Comparison of ENCODE assay signal across 13 mouse cellular contexts in the genomic region with DNA sequence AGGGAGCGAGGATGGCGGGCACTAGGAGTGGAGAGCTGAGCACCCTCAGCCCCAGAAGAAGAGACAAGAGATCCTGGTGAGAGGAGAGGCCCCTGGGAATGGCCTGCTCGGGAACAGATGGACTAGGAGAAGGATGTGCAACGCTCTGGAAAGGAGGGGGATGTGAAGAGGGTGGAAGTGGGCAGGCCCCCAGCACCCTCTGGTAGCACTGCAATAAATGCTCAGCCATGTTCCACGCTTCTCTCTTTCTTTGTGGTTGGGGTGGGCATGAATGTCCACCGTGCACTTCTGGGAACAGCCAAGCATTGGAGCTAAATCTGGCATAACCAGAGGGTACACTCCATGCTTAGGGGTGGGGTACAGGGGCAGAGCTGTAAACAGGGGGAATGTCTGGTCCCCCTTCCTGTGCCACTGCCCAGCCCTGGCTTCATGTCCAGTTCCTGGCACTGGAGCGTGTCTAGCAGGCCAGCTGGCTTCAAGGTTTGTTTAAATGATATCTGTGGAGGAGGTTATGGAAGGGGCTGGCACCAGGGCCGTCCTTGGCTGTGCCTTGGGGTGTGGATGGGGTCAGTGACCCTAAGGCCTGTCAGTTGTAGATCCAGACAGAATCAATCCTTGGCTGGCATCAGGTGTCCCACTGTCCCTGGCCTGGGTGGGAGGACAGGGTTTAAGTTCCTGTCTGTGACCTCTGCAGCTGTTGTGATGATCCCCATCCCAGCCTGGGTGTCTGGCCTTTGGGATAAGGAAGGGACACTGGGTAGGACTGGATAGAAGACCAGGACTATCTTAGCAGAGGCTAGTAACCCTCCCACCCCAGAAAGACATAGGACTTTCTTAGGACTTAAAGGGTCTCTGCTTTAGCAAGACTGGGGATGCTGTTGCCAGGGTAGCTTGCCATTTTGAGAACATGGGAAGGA. TPM values are rescaled to one million over a fixed set of nuclear protein-coding genes. Genes with fewer than 3 reads are reported as not detected.
A peak's percentile ranks its signal among the peaks of the same experiment; 100 is the strongest.
DNase-seq lines count a peak whose midpoint lies in the region; ATAC-seq and TF ChIP-seq lines count a peak whose summit lies in the region.
"Had no signal": no experiment of that assay in that cellular context is flagged by ENCODE, and none has a peak within 500 bp of the region (broad histone marks: within the 10 kb centered on the region; RNA-seq: fewer than 3 reads in every experiment).

No protein-coding gene starts in this region.

- no peaks in the 10 kb centered on the region for H3K79me2 ChIP-seq in liver, adult 2 months (ENCODE audit: control insufficient read depth, insufficient read depth, low read length)

- no peak for DNase-seq in forebrain, embryonic 14.5 days (ENCODE audit: low spot score)
- peak; percentile 47 for DNase-seq in liver, adult 2 months (ENCODE audit: extremely low read depth, low read depth, low spot score)
- no peak for DNase-seq in liver, embryonic 11.5 days (ENCODE audit: low spot score)
- peak; percentile 71 for DNase-seq in gastrocnemius, postnatal 10 days
- no peak for DNase-seq in heart, postnatal 0 days (ENCODE audit: low spot score)
- no peak for DNase-seq in urinary bladder, postnatal 25 days (ENCODE audit: low spot score)
- no peak for DNase-seq in kidney, postnatal 14 days

- H3K4me1 ChIP-seq in forebrain, embryonic 16.5 days (replicated peaks; ENCODE audit: control insufficient read depth, insufficient read depth, low read length) = peaks cover 4% of the 10 kb centered on the region
- no peaks in the 10 kb centered on the region for H3K4me1 ChIP-seq in forebrain, embryonic 14.5 days (ENCODE audit: control insufficient read depth, insufficient read depth, low read length)
- H3K4me1 ChIP-seq in liver, adult 2 months (ENCODE audit: control insufficient read depth, insufficient read depth, low read length) = no peaks in the 10 kb centered on the region; the same call in 1 of the 2 replicates
- peaks cover 2% of the 10 kb centered on the region; the same call in 1 of the 2 replicates for H3K4me1 ChIP-seq in liver, embryonic 11.5 days (replicated peaks; ENCODE audit: control insufficient read depth, insufficient read depth, low read length)
- peaks cover 20% of the 10 kb centered on the region for H3K4me1 ChIP-seq in heart, postnatal 0 days (ENCODE audit: control insufficient read depth, insufficient read depth)
- H3K4me1 ChIP-seq: neural tube, embryonic 13.5 days had no signal

- no peaks in the 10 kb centered on the region for H3K9me3 ChIP-seq in forebrain, embryonic 16.5 days (ENCODE audit: control insufficient read depth, low read length)
- H3K9me3 ChIP-seq in forebrain, embryonic 14.5 days (replicated peaks; ENCODE audit: control insufficient read depth, low read length) = no peaks in the 10 kb centered on the region
- no peaks in the 10 kb centered on the region for H3K9me3 ChIP-seq in liver, embryonic 11.5 days (ENCODE audit: control insufficient read depth, low read length)
- no peaks in the 10 kb centered on the region for H3K9me3 ChIP-seq in heart, postnatal 0 days (replicated peaks; ENCODE audit: control insufficient read depth, low read length)
- H3K9me3 ChIP-seq: forebrain, embryonic 12.5 days; neural tube, embryonic 13.5 days had no signal

- no peak overlapping the region for H3K4me2 ChIP-seq in forebrain, embryonic 16.5 days (ENCODE audit: low read length)
- no peak overlapping the region for H3K4me2 ChIP-seq in forebrain, embryonic 14.5 days (ENCODE audit: low read length)
- no peak overlapping the region for H3K4me2 ChIP-seq in liver, embryonic 11.5 days
- peak overlapping the region; percentile 80 for H3K4me2 ChIP-seq in heart, postnatal 0 days (ENCODE audit: low read depth, low read length)
- H3K4me2 ChIP-seq: forebrain, embryonic 12.5 days; neural tube, embryonic 13.5 days had no signal

- no peak overlapping the region for H3K27ac ChIP-seq in forebrain, embryonic 16.5 days (ENCODE audit: low read length)
- no peak overlapping the region for H3K27ac ChIP-seq in forebrain, embryonic 14.5 days (ENCODE audit: low read depth, low read length)
- no peak overlapping the region for H3K27ac ChIP-seq in liver, adult 2 months (replicated peaks; ENCODE audit: insufficient read depth, low read depth, low read length)
- no peak overlapping the region for H3K27ac ChIP-seq in liver, embryonic 11.5 days (ENCODE audit: low read depth, low read length)
- H3K27ac ChIP-seq in heart, postnatal 0 days (ENCODE audit: low read depth) = peak overlapping the region; percentile 92
- H3K27ac ChIP-seq: forebrain, embryonic 12.5 days; liver, embryonic 14.5 days; neural tube, embryonic 13.5 days had no signal

- no peak overlapping the region for H3K4me3 ChIP-seq in forebrain, embryonic 16.5 days (replicated peaks; ENCODE audit: low read length)
- H3K4me3 ChIP-seq in forebrain, embryonic 14.5 days (ENCODE audit: low read depth, low read length) = no peak overlapping the region
- no peak overlapping the region for H3K4me3 ChIP-seq in liver, adult 2 months (ENCODE audit: insufficient read depth, low read depth, low read length)
- no peak overlapping the region for H3K4me3 ChIP-seq in liver, embryonic 11.5 days (ENCODE audit: low read depth, low read length)
- peak overlapping the region; percentile 50 for H3K4me3 ChIP-seq in heart, postnatal 0 days (ENCODE audit: low read depth, low read length)
- H3K4me3 ChIP-seq: forebrain, embryonic 12.5 days; neural tube, embryonic 13.5 days had no signal

- no peak for TF ChIP-seq POLR2A in liver, adult 2 months (IDR thresholded peaks at IDR 0.05; ENCODE audit: extremely low read depth, insufficient read depth, low read length)

- 64% methylated on average over 8 of the region's 8 CpGs for WGBS in forebrain, embryonic 16.5 days
- WGBS in forebrain, embryonic 14.5 days = 63% methylated on average over 8 of the region's 8 CpGs
- WGBS in liver, adult 2 months = 62% methylated on average over 8 of the region's 8 CpGs
- WGBS in liver, embryonic 11.5 days = 59% methylated on average over 8 of the region's 8 CpGs
- 30% methylated on average over 7 of the region's 8 CpGs for WGBS in heart, postnatal 0 days

- TF ChIP-seq CTCF in liver, adult 2 months (IDR thresholded peaks at IDR 0.05; ENCODE audit: low read depth, low read length) = no peak
- no peak for TF ChIP-seq CTCF in heart, postnatal 0 days (IDR thresholded peaks at IDR 0.05; ENCODE audit: low read depth)

- peak overlapping the region; percentile 15; the same call in 1 of the 2 replicates for H3K9ac ChIP-seq in forebrain, embryonic 16.5 days (replicated peaks; ENCODE audit: low read depth, low read length)
- no peak overlapping the region for H3K9ac ChIP-seq in forebrain, embryonic 14.5 days (ENCODE audit: low read length)
- H3K9ac ChIP-seq in liver, adult 2 months (ENCODE audit: low read depth, low read length) = no peak overlapping the region
- H3K9ac ChIP-seq in liver, embryonic 11.5 days (ENCODE audit: low read depth, low read length) = no peak overlapping the region
- peak overlapping the region; percentile 67 for H3K9ac ChIP-seq in heart, postnatal 0 days (replicated peaks; ENCODE audit: low read depth, low read length)
- H3K9ac ChIP-seq: forebrain, embryonic 12.5 days; liver, embryonic 14.5 days; neural tube, embryonic 13.5 days had no signal

- peaks cover 6% of the 10 kb centered on the region; the same call in 1 of the 2 replicates for H3K27me3 ChIP-seq in forebrain, embryonic 16.5 days (replicated peaks; ENCODE audit: control insufficient read depth, insufficient read depth, low read length)
- 0 out of 2 replicates have a peak, but pooled peaks cover 7% of the 10 kb centered on the region for H3K27me3 ChIP-seq in forebrain, embryonic 14.5 days (replicated peaks; ENCODE audit: control insufficient read depth, insufficient read depth, low read length)
- 0 out of 2 replicates have a peak, but pooled peaks cover 4% of the 10 kb centered on the region for H3K27me3 ChIP-seq in liver, adult 2 months (ENCODE audit: control insufficient read depth, insufficient read depth, low read length)
- H3K27me3 ChIP-seq in liver, embryonic 11.5 days (replicated peaks; ENCODE audit: control insufficient read depth, insufficient read depth, low read length) = peaks cover 57% of the 10 kb centered on the region
- H3K27me3 ChIP-seq in heart, postnatal 0 days (ENCODE audit: control insufficient read depth, insufficient read depth, low read length) = 0 out of 2 replicates have a peak, but pooled peaks cover 6% of the 10 kb centered on the region

- no peak for ATAC-seq in forebrain, embryonic 16.5 days
- no peak for ATAC-seq in forebrain, embryonic 14.5 days
- ATAC-seq in liver, embryonic 11.5 days (replicated peaks; ENCODE audit: low FRiP score) = no peak
- no peak for ATAC-seq in heart, postnatal 0 days (ENCODE audit: insufficient read depth, low read depth)
- ATAC-seq: inflammation-experienced regulatory T-cells, adult 6 months had no signal

- no peak for TF ChIP-seq EP300 in heart, postnatal 0 days (IDR thresholded peaks at IDR 0.05; ENCODE audit: low read depth)

- no peaks in the 10 kb centered on the region for H3K36me3 ChIP-seq in forebrain, embryonic 16.5 days (ENCODE audit: control insufficient read depth, insufficient read depth)
- peaks cover 10% of the 10 kb centered on the region; the same call in 1 of the 2 replicates for H3K36me3 ChIP-seq in forebrain, embryonic 14.5 days (ENCODE audit: control insufficient read depth, insufficient read depth, low read length)
- no peaks in the 10 kb centered on the region for H3K36me3 ChIP-seq in liver, adult 2 months (ENCODE audit: control insufficient read depth, insufficient read depth, low read length)
- no peaks in the 10 kb centered on the region; the same call in 1 of the 2 replicates for H3K36me3 ChIP-seq in liver, embryonic 11.5 days (ENCODE audit: control insufficient read depth, insufficient read depth, low read length)
- H3K36me3 ChIP-seq in heart, postnatal 0 days (replicated peaks; ENCODE audit: control insufficient read depth, insufficient read depth, low read length) = 0 out of 2 replicates have a peak, but pooled peaks cover 6% of the 10 kb centered on the region

RNA-seq across cellular contexts. Expression of a gene that starts 1.3 kb away (rescaled TPM):
- polyA plus RNA-seq in forebrain, embryonic 16.5 days (2015; fragmentation: Nextera tagmentation; extraction: Ambion mirVana) = 0.21 and 0.86 TPM in 2 replicates
- polyA plus RNA-seq in forebrain, embryonic 14.5 days (2014; fragmentation: Nextera tagmentation; extraction: Ambion mirVana) = 0.32 and 0.36 TPM in 2 replicates
- total RNA-seq in liver, adult 2 months (2014; rRNA removed) = 1.7 TPM in 1 of 2 replicates, not detected in the other
- polyA plus RNA-seq in liver, adult 2 months (2012; rRNA removed) = not detected in 2 replicates
- polyA plus RNA-seq in liver, embryonic 11.5 days (2014; fragmentation: Nextera tagmentation; extraction: Ambion mirVana) = 0.53 and 0.88 TPM in 2 replicates
- under 1 TPM; 0.28 to 0.77 TPM for total RNA-seq in gastrocnemius, postnatal 10 days (2021)
- 4.2 TPM in 1 of 2 replicates, not detected in the other for total RNA-seq in heart, postnatal 0 days (2014; rRNA removed; ENCODE audit: low replicate concordance)
- 0.26 TPM in 1 of 2 replicates, not detected in the other for polyA plus RNA-seq in heart, postnatal 0 days (2015; fragmentation: Nextera tagmentation; extraction: Ambion mirVana)
- total RNA-seq: layer of hippocampus, postnatal 10 days had no signal
- polyA plus RNA-seq: inflammation-experienced regulatory T-cells, adult 6 months; liver, embryonic 14.5 days had no signal

RNA-seq across cellular contexts. Expression of a gene that starts 1.4 kb away (rescaled TPM):
- 0.23 and 0.26 TPM in 2 replicates for polyA plus RNA-seq in forebrain, embryonic 16.5 days (2015; fragmentation: Nextera tagmentation; extraction: Ambion mirVana)
- polyA plus RNA-seq in forebrain, embryonic 14.5 days (2014; fragmentation: Nextera tagmentation; extraction: Ambion mirVana) = 0.23 TPM in 1 of 2 replicates, not detected in the other
- 3.5 TPM in 1 of 2 replicates, not detected in the other for total RNA-seq in liver, adult 2 months (2014; rRNA removed)
- 0.10 and 0.16 TPM in 2 replicates for polyA plus RNA-seq in liver, adult 2 months (2012; rRNA removed)
- polyA plus RNA-seq in liver, embryonic 11.5 days (2014; fragmentation: Nextera tagmentation; extraction: Ambion mirVana) = 0.65 and 0.89 TPM in 2 replicates
- total RNA-seq in gastrocnemius, postnatal 10 days (2021) = 100 to 1,000 TPM; 585 to 712 TPM
- 293 and 299 TPM in 2 replicates for total RNA-seq in heart, postnatal 0 days (2014; rRNA removed; ENCODE audit: low replicate concordance)
- polyA plus RNA-seq in heart, postnatal 0 days (2015; fragmentation: Nextera tagmentation; extraction: Ambion mirVana) = 455 and 518 TPM in 2 replicates
- polyA plus RNA-seq: inflammation-experienced regulatory T-cells, adult 6 months had no signal

RNA-seq across cellular contexts. Expression of a gene that starts 15.3 kb away (rescaled TPM):
- 7.4 and 9.4 TPM in 2 replicates for polyA plus RNA-seq in forebrain, embryonic 16.5 days (2015; fragmentation: Nextera tagmentation; extraction: Ambion mirVana)
- 6.1 and 6.9 TPM in 2 replicates for polyA plus RNA-seq in forebrain, embryonic 14.5 days (2014; fragmentation: Nextera tagmentation; extraction: Ambion mirVana)
- 0.37 and 0.87 TPM in 2 replicates for total RNA-seq in liver, adult 2 months (2014; rRNA removed)
- polyA plus RNA-seq in liver, adult 2 months (2012; rRNA removed) = 3.7 and 5.0 TPM in 2 replicates
- polyA plus RNA-seq in liver, embryonic 11.5 days (2014; fragmentation: Nextera tagmentation; extraction: Ambion mirVana) = 6.4 and 8.5 TPM in 2 replicates
- total RNA-seq in gastrocnemius, postnatal 10 days (2021) = 1 to 10 TPM; 3.2 to 3.5 TPM
- total RNA-seq in heart, postnatal 0 days (2014; rRNA removed; ENCODE audit: low replicate concordance) = 35.7 and 46.0 TPM in 2 replicates
- polyA plus RNA-seq in heart, postnatal 0 days (2015; fragmentation: Nextera tagmentation; extraction: Ambion mirVana) = 15.9 and 18.2 TPM in 2 replicates

RNA-seq across cellular contexts. Expression of a gene that starts 26.8 kb away (rescaled TPM):
- 52.8 and 56.3 TPM in 2 replicates for polyA plus RNA-seq in forebrain, embryonic 16.5 days (2015; fragmentation: Nextera tagmentation; extraction: Ambion mirVana)
- polyA plus RNA-seq in forebrain, embryonic 14.5 days (2014; fragmentation: Nextera tagmentation; extraction: Ambion mirVana) = 43.8 and 46.6 TPM in 2 replicates
- total RNA-seq in liver, adult 2 months (2014; rRNA removed) = 11.9 and 17.2 TPM in 2 replicates
- 30.0 and 41.1 TPM in 2 replicates for polyA plus RNA-seq in liver, adult 2 months (2012; rRNA removed)
- 25.3 and 28.9 TPM in 2 replicates for polyA plus RNA-seq in liver, embryonic 11.5 days (2014; fragmentation: Nextera tagmentation; extraction: Ambion mirVana)
- total RNA-seq in gastrocnemius, postnatal 10 days (2021) = 10 to 100 TPM; 11.4 to 12.1 TPM
- total RNA-seq in heart, postnatal 0 days (2014; rRNA removed; ENCODE audit: low replicate concordance) = 44.8 and 53.6 TPM in 2 replicates
- 34.7 and 35.3 TPM in 2 replicates for polyA plus RNA-seq in heart, postnatal 0 days (2015; fragmentation: Nextera tagmentation; extraction: Ambion mirVana)

RNA-seq across cellular contexts. Expression of a gene that starts 27.3 kb away (rescaled TPM):
- 4.9 and 6.2 TPM in 2 replicates for polyA plus RNA-seq in forebrain, embryonic 16.5 days (2015; fragmentation: Nextera tagmentation; extraction: Ambion mirVana)
- 5.6 and 5.9 TPM in 2 replicates for polyA plus RNA-seq in forebrain, embryonic 14.5 days (2014; fragmentation: Nextera tagmentation; extraction: Ambion mirVana)
- total RNA-seq in liver, adult 2 months (2014; rRNA removed) = 0.60 and 1.0 TPM in 2 replicates
- polyA plus RNA-seq in liver, adult 2 months (2012; rRNA removed) = 0.56 and 0.72 TPM in 2 replicates
- polyA plus RNA-seq in liver, embryonic 11.5 days (2014; fragmentation: Nextera tagmentation; extraction: Ambion mirVana) = 12.4 and 13.5 TPM in 2 replicates
- total RNA-seq in gastrocnemius, postnatal 10 days (2021) = 1 to 10 TPM; 7.2 to 8.7 TPM
- 23.2 and 31.4 TPM in 2 replicates for total RNA-seq in heart, postnatal 0 days (2014; rRNA removed; ENCODE audit: low replicate concordance)
- 15.5 and 16.8 TPM in 2 replicates for polyA plus RNA-seq in heart, postnatal 0 days (2015; fragmentation: Nextera tagmentation; extraction: Ambion mirVana)

Comparison
In these comparisons a context has a peak if more than half of its experiments do, and no peak if none do; other contexts are left out.
1. H3K9ac ChIP-seq: peak in forebrain, embryonic 16.5 days (single experiment) and heart, postnatal 0 days (single experiment); none in forebrain, embryonic 14.5 days (single experiment), liver, adult 2 months (single experiment) and liver, embryonic 11.5 days (single experiment).
2. DNase-seq: peak in liver, adult 2 months (single experiment) and gastrocnemius, postnatal 10 days (single experiment); none in forebrain, embryonic 14.5 days (single experiment), liver, embryonic 11.5 days (single experiment), heart, postnatal 0 days (single experiment), urinary bladder, postnatal 25 days (single experiment) and kidney, postnatal 14 days (single experiment).
3. RNA of a gene that starts 1.4 kb away (polyA plus RNA-seq): 455 to 518 TPM in heart, postnatal 0 days; 0.65 to 0.89 TPM in liver, embryonic 11.5 days, 0.23 to 0.26 TPM in forebrain, embryonic 16.5 days, 0.10 to 0.16 TPM in liver, adult 2 months and 0.23 TPM in forebrain, embryonic 14.5 days; every median in the first group is over 100 times any median in the second.